Mouse (Mus musculus) liver, embryonic 16.5 days (tissue): Measurements from ENCODE around the gene Emg1. TPM values are rescaled to one million over a fixed set of nuclear protein-coding genes. Genes with fewer than 3 reads are reported as not detected.

Source experiments
- ATAC-seq: fragments of 200-750 bp; cut with Nextera tagmentation; 2 replicates; pipeline ENCODE4 v1.8.0; 2017; ENCODE audit warnings: low read depth, mild to moderate bottlenecking, moderate number of reproducible peaks, moderate library complexity
- H3K27ac ChIP-seq: fragments of 300-500 bp; sonication (generic); 2 replicates; pipeline ENCODE4 v1.5.1; 2014; ENCODE audit warnings: mild to moderate bottlenecking, low read length
- H3K27me3 ChIP-seq: fragments of 300-500 bp; sonication (generic); 2 replicates; pipeline ENCODE4 v1.6.1; 2014; ENCODE audit warnings: low read depth, low read length, mixed read lengths; ENCODE audit not compliant: control insufficient read depth, insufficient read depth
- H3K36me3 ChIP-seq: fragments of 300-500 bp; sonication (generic); 2 replicates; pipeline ENCODE4 v1.6.1; 2014; ENCODE audit warnings: mild to moderate bottlenecking; ENCODE audit not compliant: control insufficient read depth, insufficient read depth
- H3K4me1 ChIP-seq: fragments of 300-500 bp; sonication (generic); 2 replicates; pipeline ENCODE4 v1.6.1; 2014; ENCODE audit warnings: low read depth, low read length, mixed read lengths; ENCODE audit not compliant: control insufficient read depth
- H3K4me2 ChIP-seq: fragments of 300-500 bp; sonication (generic); 2 replicates; pipeline ENCODE4 v1.6.1; 2014; ENCODE audit warnings: low read depth, low read length, mixed read lengths
- H3K4me3 ChIP-seq: fragments of 300-500 bp; sonication (generic); 2 replicates; pipeline ENCODE4 v1.5.1; 2014; ENCODE audit warnings: low read depth, mild to moderate bottlenecking, low read length
- H3K9ac ChIP-seq: fragments of 300-500 bp; sonication (generic); 2 replicates; pipeline ENCODE4 v1.6.1; 2014; ENCODE audit warnings: low read depth, low read length
- H3K9me3 ChIP-seq: fragments of 300-500 bp; sonication (generic); replicated peaks from 2 replicates; pipeline ENCODE4 v1.6.1; 2016; ENCODE audit warnings: low read length; ENCODE audit not compliant: control insufficient read depth
- WGBS: fragments of 180-500 bp; shearing (Covaris S2); extraction: QIAGEN DNeasy Blood & Tissue Kit; methylation state at CpG from one replicate; pipeline ENCODE4 v1.1.7; 2014; ENCODE audit not compliant: insufficient replicate concordance; 5-methylcytosine and 5-hydroxymethylcytosine counted together
- polyA plus RNA-seq: library from polyadenylated mRNA; unstranded; fragments of >200 nt; fragmentation: Nextera tagmentation; extraction: Ambion mirVana; gene quantifications from 2 replicates; pipeline ENCODE4 v1.2.1, GENCODE M21; 2015

Emg1 gene
- polyA plus RNA-seq, 1 experiment from 2014 or later: 105 TPM

DNA sequence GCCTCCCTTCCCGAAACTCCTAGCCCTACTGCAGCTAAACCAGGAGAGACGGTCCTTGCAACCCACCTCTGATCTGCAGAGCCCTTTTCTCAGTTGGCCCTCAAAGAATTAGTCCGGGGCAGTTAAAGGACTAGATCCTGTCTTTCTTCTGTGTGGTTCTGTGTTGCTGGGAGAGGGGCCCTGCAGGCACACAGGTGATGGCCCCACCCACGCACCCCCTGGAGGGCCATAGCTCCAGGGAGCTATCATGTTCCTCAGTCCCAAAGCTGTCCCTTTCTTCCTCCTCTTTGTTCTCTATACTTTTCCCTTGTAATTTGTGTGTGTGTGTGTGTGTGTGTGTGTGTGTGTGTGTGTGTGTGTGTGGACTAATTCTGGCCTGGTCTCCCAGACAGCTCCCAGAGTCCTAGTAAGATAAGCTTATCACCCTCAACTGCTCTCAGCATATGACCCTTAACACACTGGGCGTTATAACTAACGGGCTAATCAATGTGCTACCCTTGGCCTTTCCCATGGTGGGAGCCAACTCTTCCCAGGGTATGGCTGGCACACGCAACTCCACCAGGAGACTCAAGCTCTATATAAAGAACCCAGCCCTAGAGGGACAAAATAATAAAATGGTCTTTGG is 7.5 kb upstream of the Emg1 start:
- 38% methylated on average over 7 of the region's 7 CpGs for WGBS
- Histone ChIP-seq H3K4me3 (no peak overlapping the region), H3K9ac (peak overlapping the region; percentile 19; the same call in 1 of the 2 replicates), H3K4me1 (peaks cover 34% of the 10 kb centered on the region), H3K4me2 (peak overlapping the region; percentile 10; the same call in 1 of the 2 replicates), H3K36me3 (peaks cover 24% of the 10 kb centered on the region), H3K27me3 (no peaks in the 10 kb centered on the region), H3K27ac (peak overlapping the region; percentile 55), H3K9me3 (no peaks in the 10 kb centered on the region)
- peak; percentile 89 for ATAC-seq

DNA sequence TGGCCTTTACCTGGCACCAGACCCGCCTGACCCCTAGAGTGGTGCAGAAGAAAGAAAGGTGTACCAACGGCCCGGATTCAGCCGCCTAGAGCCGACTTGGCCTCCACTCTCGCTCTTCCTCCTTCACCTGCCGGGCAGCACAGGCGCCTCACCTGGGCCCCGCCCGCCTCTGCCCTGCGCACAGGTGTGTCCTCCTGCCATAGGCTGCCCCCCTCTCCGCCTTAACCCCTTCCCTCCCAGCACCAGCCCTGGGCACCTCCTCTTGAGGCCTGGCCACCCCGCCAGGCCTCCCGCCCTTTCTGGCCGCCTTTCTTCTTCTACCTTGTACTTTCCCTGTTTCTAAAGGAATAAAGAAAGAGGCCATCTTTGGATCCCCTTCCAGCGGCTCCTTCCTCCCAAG is 6.7 kb upstream of the Emg1 start:
- Histone ChIP-seq H3K4me3 (no peak overlapping the region), H3K4me1 (peaks cover 36% of the 10 kb centered on the region), H3K27ac (peak overlapping the region; percentile 55), H3K4me2 (no peak overlapping the region), H3K9ac (no peak overlapping the region), H3K36me3 (peaks cover 30% of the 10 kb centered on the region), H3K9me3 (no peaks in the 10 kb centered on the region), H3K27me3 (no peaks in the 10 kb centered on the region)
- whole genome bisulfite sequencing: 81% methylated on average over 14 of the region's 16 CpGs
- ATAC-seq: no peak

DNA sequence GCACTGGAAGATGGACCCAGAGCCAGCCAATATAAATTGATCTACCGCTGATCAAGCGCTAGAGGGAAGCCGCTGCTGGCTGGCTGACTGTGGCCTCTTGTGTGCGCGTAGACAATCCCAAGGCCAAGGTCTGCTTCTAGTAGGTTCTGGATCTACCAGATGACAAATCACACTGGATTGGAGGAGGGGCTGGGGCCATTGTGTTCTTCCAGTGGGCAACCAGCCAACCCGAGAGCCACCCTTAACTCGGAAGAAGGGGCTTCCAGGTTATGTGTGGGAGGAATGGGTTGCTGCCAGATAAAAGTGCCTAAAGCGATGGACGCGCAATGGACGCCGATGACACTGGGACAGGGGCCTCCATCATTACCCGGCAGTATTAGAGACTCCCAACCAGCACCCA is 6.0 kb upstream of the Emg1 start:
- no peak overlapping the region for H3K4me2 ChIP-seq
- H3K27me3 ChIP-seq: no peaks in the 10 kb centered on the region
- H3K4me3 ChIP-seq: no peak overlapping the region
- 87% methylated on average over 13 of the region's 13 CpGs for WGBS
- H3K27ac ChIP-seq: no peak overlapping the region
- no peak overlapping the region for H3K9ac ChIP-seq
- peaks cover 39% of the 10 kb centered on the region for H3K4me1 ChIP-seq
- H3K9me3 ChIP-seq: no peaks in the 10 kb centered on the region
- ATAC-seq: no peak
- peaks cover 30% of the 10 kb centered on the region for H3K36me3 ChIP-seq

DNA sequence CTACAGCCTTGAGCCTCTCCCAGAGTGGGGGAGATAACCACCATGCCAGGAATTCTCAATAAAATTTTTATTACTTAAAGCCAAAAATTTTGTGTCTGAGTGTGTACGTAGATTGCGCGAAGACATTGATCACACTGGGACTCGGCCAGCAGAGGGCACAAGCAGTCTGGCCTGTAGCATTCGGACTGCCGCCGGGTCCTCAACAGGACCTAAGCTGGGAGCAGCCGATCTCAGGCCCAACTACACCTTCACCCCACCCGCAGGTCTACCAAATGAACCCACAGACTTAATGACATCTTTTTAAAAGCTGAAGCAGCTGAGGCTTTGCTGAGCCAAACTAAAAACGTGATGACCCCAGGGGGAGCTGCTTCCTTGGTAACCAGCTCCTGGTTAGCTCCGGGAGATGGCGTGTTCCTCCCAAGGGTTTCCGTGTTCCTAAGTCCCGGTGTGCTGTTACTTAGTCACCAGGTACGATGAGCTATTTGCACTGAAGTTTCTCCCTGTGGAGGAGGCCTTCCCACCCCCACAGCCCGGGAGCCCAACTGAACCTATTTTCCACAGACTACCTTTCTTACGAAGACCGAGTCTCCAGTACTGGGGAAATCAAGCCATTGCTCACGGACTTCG is 5.0 kb upstream of the Emg1 start:
- H3K9ac ChIP-seq: no peak overlapping the region
- H3K27me3 ChIP-seq: no peaks in the 10 kb centered on the region
- H3K4me3 ChIP-seq: no peak overlapping the region
- 61% methylated on average over 20 of the region's 20 CpGs for WGBS
- H3K27ac ChIP-seq: no peak overlapping the region
- H3K36me3 ChIP-seq: peaks cover 30% of the 10 kb centered on the region
- no peaks in the 10 kb centered on the region for H3K9me3 ChIP-seq
- no peak for ATAC-seq
- no peak overlapping the region for H3K4me2 ChIP-seq
- peaks cover 41% of the 10 kb centered on the region for H3K4me1 ChIP-seq

DNA sequence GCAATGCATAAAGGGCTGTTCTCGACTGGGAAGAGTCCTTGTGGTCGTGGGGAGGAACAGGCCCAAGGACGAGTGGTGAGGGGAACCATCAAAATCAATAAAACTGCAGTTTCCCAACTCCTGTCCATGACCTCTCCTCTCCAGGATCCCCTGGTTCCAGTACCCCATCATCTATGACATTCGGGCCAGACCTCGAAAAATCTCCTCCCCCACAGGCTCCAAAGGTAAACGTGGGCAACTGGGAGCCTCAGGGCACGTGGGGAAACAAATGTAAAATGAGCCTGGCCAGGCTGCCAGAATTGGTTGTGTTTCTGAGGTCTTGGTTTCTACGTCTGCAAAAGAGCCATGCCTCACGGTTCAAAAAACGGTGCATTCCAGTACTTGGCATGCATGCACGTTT is 940 bp upstream of the Emg1 start:
- H3K4me2 ChIP-seq: peak overlapping the region; percentile 82
- H3K27ac ChIP-seq: peak overlapping the region; percentile 93
- peaks cover 37% of the 10 kb centered on the region for H3K4me1 ChIP-seq
- 8% methylated on average over 11 of the region's 11 CpGs for WGBS
- H3K9me3 ChIP-seq: no peaks in the 10 kb centered on the region
- H3K9ac ChIP-seq: peak overlapping the region; percentile 85
- no peaks in the 10 kb centered on the region for H3K27me3 ChIP-seq
- peak overlapping the region; percentile 98 for H3K4me3 ChIP-seq
- H3K36me3 ChIP-seq: peaks cover 39% of the 10 kb centered on the region
- no peak for ATAC-seq

DNA sequence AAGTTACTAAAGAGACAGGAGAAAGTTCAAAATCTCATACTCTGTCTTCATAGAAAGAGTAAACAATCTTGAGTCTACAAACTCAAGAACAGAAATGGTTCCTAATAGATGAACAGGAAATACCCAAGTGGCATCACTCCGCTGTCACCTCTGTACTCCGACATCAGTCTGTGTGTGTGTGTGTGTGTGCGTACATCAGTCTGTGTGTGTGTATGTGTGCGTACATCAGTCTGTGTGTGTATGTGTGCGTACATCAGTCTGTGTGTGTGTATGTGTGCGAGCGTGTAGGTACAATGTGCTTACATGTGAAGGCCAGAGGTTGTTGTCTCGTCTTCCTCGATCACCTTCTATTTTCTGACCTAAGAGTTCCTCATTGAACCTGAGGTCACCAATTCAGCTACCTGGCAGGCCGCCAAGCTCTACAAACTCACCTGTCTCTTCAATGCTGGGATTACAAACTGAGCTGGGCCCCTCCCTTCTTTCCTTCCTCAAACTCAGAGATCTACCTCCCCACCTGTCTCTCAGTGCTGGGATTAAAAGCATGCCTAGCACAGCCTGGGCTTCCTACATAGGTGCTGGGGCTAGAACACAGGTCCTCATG is 3.6 kb downstream of the Emg1 start:
- Histone ChIP-seq H3K9ac (no peak overlapping the region), H3K9me3 (no peaks in the 10 kb centered on the region), H3K36me3 (peaks cover 38% of the 10 kb centered on the region), H3K4me1 (peaks cover 27% of the 10 kb centered on the region), H3K4me3 (no peak overlapping the region), H3K27ac (no peak overlapping the region), H3K4me2 (no peak overlapping the region), H3K27me3 (no peaks in the 10 kb centered on the region)
- WGBS: 84% methylated on average over 10 of the region's 10 CpGs
- no peak for ATAC-seq

DNA sequence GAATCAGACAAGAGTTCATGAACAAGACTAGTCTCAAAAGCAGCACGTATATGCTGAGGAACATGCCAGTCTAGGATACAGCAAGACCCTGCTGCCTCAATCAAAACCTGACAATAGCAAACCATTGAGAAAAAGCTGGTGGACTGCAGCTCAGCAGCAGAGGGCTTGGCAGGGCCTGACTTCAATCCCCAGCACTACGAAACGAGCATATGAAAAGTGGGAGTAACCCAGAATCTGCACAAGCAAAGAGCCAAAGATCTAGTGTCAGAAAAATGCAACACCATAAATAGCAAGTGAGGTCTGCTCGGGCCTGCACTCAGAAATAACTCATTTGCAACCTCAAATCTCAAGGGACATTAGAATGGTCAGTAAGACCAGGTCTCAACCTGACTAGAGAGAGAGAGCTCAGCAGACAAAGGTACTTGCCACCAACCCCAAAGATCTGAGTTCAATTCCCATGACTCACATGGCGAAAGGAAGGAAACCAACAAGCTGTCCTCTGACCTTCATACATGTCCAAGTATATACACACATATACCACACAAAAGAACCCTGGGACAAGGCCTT is 5.8 kb downstream of the Emg1 start:
- Histone ChIP-seq H3K9me3 (no peaks in the 10 kb centered on the region), H3K4me1 (peaks cover 19% of the 10 kb centered on the region), H3K9ac (no peak overlapping the region), H3K4me2 (no peak overlapping the region), H3K27me3 (no peaks in the 10 kb centered on the region), H3K36me3 (peaks cover 58% of the 10 kb centered on the region), H3K4me3 (no peak overlapping the region), H3K27ac (no peak overlapping the region)
- no peak for ATAC-seq
- WGBS: 74% methylated on average over 5 of the region's 5 CpGs

DNA sequence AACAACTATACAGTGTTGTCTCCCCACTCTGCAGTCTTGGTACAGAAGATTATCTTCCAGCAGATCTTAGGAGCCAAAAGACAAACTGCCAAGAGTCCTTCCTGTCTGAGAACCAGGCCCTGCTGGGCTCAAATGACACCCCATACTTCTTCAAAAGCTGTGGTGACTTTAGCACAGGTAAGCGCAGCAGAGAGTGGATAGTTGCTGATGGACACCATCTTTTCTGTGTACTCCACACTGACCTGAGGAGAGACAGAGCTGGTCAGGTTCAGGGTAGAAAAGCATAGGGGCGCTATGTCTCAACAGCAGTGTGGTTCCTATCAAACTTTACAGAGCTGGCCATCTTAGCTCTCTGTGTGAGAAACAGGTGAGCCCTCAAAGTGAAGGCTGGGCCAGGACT is 7.6 kb downstream of the Emg1 start:
- 82% methylated on average over 2 of the region's 2 CpGs for WGBS
- Histone ChIP-seq H3K27ac (no peak overlapping the region), H3K9me3 (no peaks in the 10 kb centered on the region), H3K9ac (no peak overlapping the region), H3K4me2 (no peak overlapping the region), H3K4me1 (peaks cover 6% of the 10 kb centered on the region), H3K36me3 (peaks cover 69% of the 10 kb centered on the region), H3K4me3 (no peak overlapping the region), H3K27me3 (no peaks in the 10 kb centered on the region)
- no peak for ATAC-seq

DNA sequence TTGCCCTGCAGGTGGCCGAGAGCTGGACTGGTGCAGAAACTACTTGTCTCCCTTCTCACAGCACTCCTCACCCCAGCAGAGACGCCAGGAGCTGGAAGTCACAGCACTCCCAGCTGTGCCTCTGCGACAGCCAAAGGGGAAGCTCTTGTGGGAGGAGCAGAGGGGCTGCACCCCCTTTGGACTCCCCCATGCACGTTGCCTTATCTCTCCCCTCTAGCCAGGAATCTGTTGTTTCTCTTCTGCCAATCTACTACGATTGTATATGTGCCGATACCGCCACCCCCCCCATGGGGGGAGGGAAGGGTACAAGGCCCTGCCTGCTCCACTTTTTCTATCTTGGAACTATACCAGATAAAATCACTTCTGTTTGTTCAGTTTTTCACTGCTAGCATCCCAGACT is 8.2 kb downstream of the Emg1 start:
- WGBS: 37% methylated on average over 7 of the region's 7 CpGs
- no peak for ATAC-seq
- H3K4me2 ChIP-seq: no peak overlapping the region
- H3K4me1 ChIP-seq: peaks cover 4% of the 10 kb centered on the region; the same call in 1 of the 2 replicates
- H3K4me3 ChIP-seq: no peak overlapping the region
- H3K9ac ChIP-seq: no peak overlapping the region
- peaks cover 74% of the 10 kb centered on the region for H3K36me3 ChIP-seq
- no peak overlapping the region for H3K27ac ChIP-seq
- no peaks in the 10 kb centered on the region for H3K9me3 ChIP-seq
- no peaks in the 10 kb centered on the region for H3K27me3 ChIP-seq
